Mouse (Mus musculus): ENCODE data around the gene Gm20594. TPM values are rescaled to one million over a fixed set of nuclear protein-coding genes. Genes with fewer than 3 reads are reported as not detected.

Gm20594 gene
- total RNA-seq (2021) = not detected

DNA sequence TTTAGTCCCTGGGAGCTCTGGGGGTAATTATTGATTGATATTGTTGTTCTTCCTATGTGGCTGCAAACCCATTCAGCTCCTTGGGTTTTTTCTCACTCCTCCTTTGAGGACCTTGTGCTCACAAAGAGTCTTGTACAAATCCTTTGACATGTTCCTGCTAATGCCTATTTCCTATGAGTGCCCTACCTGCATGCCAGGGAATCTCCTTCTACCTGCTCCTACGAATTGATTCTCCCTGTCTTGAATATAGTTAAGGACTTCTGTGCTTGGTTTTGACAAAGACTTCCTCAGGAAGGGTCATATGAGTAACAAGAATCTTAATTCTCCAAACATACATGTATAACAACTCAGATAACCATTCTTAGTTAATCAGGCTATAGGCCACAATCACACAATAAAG lies at the start of gene Gm20594:
TSS of gene Gm20594 (plus strand) at position 301 of the 400 bp plus-strand sequence.
- no peak for DNase-seq (ENCODE audit: low spot score in 2 of 2)
- intact Hi-C loops (cut with DNase I) = no loop called here

DNA sequence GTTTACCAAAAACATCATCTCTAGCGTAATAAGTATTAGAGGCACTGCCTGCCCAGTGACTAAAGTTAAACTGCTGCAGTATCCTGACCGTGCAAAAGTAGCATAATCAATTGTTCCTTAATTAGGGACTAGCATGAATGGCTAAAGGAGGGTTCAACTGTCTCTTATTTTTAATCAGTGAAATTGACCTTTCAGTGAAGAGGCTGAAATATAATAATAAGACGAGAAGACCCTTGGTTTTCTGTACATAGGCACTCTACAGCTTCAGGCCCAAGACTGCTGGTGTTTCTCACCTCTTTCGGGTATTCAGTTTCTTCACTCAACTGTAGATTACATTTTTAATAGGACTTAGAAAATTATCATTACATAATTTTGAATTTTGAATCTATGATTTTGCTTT lies 398 bp downstream of the Gm20594 start:
- intact Hi-C loops (cut with DNase I) = no loop called here
- DNase-seq (ENCODE audit: low spot score in 2 of 2) = no peak

DNA sequence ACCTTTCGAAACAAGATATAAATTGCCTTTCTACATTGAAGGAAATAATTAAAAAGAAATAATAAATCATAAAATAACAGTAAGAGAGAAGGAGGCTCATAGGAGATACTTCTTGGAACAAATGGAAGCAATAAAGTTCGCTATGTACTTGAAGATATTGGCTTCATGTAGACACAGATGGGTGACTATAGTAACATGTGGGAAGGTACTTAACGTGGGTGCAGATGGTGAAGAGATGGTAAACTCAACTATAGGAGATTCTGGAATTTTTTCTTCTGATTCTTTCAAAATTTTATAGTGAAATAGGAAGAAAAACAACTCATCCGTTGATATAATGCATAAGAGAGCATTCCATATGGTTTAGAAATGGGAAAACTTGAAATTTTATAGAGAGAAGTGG lies 16.1 kb downstream of the Gm20594 start:
- no peak for DNase-seq (ENCODE audit: low spot score in 2 of 2)
- intact Hi-C loops (cut with DNase I) = no loop called here

- DNase-seq (ENCODE audit: low spot score in 2 of 2) = no peak
- intact Hi-C loops (cut with DNase I) = no loop called here
Observed at GRCm38 (mm10) chr6:79846829-79847228, 29.1 kb downstream of the Gm20594 start.

Other genes with a start within 250 kb of the Gm20594 start
- 10 to 100 TPM; 55.9 to 76.8 TPM for gene Lrrtm4, start 201.0 kb downstream of the Gm20594 start, total RNA-seq (2021)

Data from left cerebral cortex, postnatal 36 days (tissue).